Mouse (Mus musculus): ENCODE measurements at regions not wholly inside any gene's neighbourhood (a gene's known extent, or its start where the extent isn't known, plus 50 kb on each side); places are given as distances from the start of the nearest gene placed in this dataset.

GRCm38 (mm10) chr10:21218431-21218830, 57.6 kb upstream of the Myb start:
- ATAC-seq, result no peak

DNA sequence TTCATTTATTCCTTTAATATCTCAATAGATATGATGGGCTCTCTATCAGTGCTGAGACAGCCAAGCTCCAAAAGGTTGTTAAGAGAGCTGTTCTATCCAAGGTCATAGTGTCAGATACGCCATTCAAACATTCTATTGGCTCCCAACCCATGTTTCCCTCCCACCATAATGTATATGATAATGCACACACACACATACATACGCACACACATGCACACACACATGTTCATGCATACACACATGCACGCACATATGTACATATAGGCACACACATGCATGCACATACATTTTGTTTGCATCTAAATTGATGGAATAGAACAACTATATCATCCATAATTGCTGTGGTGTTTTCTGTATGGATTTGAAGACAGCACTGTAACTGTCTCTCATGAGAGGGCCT, 60.0 kb upstream of the Myb start:
- no peak for ATAC-seq

- no peak for ATAC-seq
Observed at GRCm38 (mm10) chr10:21221290-21221926, 60.6 kb upstream of the Myb start.

- ATAC-seq, result peak; percentile 15
Observed at GRCm38 (mm10) chr10:21222104-21223034, 61.6 kb upstream of the Myb start.

DNA sequence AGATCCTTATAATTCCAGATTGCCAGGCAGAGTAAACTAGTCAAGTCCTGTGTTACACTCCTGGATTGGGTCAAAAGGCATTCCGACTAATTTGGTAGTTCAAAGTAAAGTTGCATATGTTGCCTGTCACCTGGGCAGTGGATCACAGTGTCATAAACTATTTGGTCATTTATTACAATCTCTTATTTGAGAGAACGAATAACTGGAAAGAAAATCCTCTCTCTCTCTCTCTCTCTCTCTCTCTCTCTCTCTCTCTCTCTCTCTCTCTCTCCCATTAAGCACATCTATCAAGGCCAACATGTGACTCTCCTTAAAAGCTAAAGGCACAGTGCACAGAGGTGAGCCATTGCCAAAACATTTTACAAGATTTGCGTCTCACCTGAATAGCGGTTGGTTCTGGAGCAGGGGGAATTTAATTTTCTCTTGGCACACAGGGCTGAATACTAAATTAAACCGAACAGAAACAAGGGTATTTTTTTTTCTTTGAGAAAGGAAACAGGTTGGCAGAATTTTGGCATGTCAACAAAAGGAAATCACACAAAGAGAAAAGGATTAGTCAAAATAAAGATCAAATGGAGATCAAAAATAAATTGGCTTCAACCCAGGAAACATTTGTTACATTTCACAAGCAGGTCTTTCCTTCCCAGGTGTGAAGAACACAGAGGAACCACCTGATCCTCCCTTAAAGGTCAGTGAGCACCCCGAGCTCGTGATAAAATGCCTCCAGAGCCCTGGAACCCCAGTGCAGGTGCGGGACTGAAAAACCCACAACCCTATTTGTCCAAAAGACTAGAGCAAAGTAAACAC, 62.5 kb upstream of the Myb start:
- ATAC-seq, result peak; percentile 33

- ATAC-seq, result peak; percentile 68
Observed at GRCm38 (mm10) chr10:21224229-21224628, 63.4 kb upstream of the Myb start.

DNA sequence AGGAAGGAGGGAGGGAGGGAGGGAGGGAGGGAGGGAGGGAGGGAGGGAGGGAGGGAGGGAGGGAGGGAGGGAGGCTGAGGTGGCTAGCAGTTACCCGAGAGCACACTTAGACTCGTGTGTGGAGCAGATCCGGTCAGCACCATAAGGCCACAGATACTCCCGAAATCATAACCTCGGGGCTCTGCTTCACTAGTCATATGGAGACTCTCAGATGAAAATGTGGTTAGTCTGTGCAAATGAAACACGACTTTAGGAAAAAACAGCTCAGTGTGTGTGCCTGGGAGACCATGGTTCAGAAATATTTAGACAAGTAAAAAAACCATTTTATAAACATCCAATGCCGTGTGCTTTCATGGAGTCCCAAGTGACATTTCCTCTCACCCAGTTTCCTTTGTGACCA, 65.4 kb upstream of the Myb start:
- peak; percentile 13 for ATAC-seq

GRCm38 (mm10) chr10:21227764-21228163, 67.0 kb upstream of the Myb start:
- no peak for ATAC-seq

GRCm38 (mm10) chr10:21228557-21228956, 67.2 kb upstream of the Hbs1l start:
- ATAC-seq, result no peak

GRCm38 (mm10) chr10:21235172-21235571, 60.6 kb upstream of the Hbs1l start:
- ATAC-seq, result peak; percentile 94

DNA sequence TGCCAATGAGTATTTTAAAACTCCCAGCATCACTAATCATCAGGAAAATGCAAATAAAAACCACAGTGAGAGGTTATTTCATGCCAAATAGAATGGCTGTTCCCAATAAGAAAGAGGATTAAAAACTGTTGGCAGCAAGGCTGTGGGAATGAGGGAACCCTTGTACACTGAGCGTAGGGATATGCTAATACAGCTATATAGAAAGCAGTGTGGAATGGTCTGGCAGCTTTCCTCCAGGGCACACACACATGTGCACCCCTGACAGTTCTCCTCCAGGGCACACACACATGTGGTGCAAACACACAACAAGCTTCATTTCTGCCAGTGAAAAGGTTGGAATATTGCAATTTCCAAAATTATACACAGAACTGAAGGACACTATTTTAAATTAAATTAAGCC, 58.8 kb upstream of the Hbs1l start:
- ATAC-seq, result no peak

- ATAC-seq, result no peak
Observed at GRCm38 (mm10) chr10:21239451-21239850, 56.3 kb upstream of the Hbs1l start.

GRCm38 (mm10) chr10:21241557-21242222, 54.1 kb upstream of the Hbs1l start:
- ATAC-seq, result no peak

GRCm38 (mm10) chr10:21242471-21243231, 53.1 kb upstream of the Hbs1l start:
- ATAC-seq, result no peak

DNA sequence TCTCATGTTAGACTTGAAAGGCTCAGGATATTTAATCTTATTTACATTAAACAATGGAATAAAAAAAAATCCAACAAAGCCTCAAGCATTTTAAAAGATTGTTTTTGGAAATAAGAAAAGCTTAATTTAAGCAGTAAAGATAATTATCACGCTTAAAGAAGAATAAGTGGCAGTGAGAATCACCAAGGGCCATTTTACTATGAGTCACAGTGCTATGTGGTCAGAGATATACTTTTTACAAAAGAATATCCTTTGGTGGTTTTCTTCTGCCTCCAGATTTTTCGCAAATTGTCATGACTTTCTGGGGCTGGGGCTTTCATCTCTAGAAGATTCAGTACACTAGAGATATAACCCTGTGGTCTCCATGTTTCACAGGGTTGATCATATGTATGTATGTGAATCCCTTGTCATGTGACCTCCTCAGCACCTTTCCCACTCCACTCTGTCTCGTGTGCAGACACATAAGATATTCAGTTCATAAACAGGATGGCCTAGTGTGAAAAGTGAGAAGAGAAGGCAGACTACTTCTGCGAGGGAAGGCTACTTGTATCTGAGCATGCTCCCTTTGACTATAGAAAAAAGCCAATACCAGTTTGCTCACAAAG, 50.8 kb upstream of the Hbs1l start:
- peak; percentile 15 for ATAC-seq

- ATAC-seq, result no peak
Observed at GRCm38 (mm10) chr10:21245558-21245957, 50.2 kb upstream of the Hbs1l start.

Measured in CD4-positive, CD25-positive, alpha-beta regulatory T cell, adult 4 months (primary cell).